Mouse (Mus musculus): Measurements from ENCODE around the gene Slc38a6. TPM values are rescaled to one million over a fixed set of nuclear protein-coding genes. Genes with fewer than 3 reads are reported as not detected.
A peak's percentile ranks its signal among the peaks of the same experiment; 100 is the strongest.

The Slc38a6 gene
- polyA plus RNA-seq, 1 experiment from 2014 or later: 15.3 TPM

GRCm38 (mm10) chr12:73341703-73342663 lies 55.4 kb downstream of the Slc38a6 start:
- 18% methylated on average over 14 of the region's 14 CpGs for WGBS
- ATAC-seq (ENCODE audit: insufficient number of reproducible peaks, insufficient read depth, low FRiP score, low TSS enrichment, low read depth): peak; percentile 57; the same call in 1 of the 2 replicates
- 0 out of 2 replicates have a peak overlapping the region, but pooled peaks have one; percentile 31 for H3K9ac ChIP-seq (replicated peaks)

GRCm38 (mm10) chr12:73344300-73344699 lies 57.7 kb downstream of the Slc38a6 start:
- ATAC-seq (ENCODE audit: insufficient number of reproducible peaks, insufficient read depth, low FRiP score, low TSS enrichment, low read depth): no peak
- no peak overlapping the region for H3K9ac ChIP-seq (replicated peaks)
- H3K27me3 ChIP-seq: peaks cover 16% of the 10 kb centered on the region; the same call in 1 of the 2 replicates
- WGBS: 95% methylated on average over 4 of the region's 4 CpGs
- no peak overlapping the region for H3K27ac ChIP-seq
- H3K4me1 ChIP-seq (replicated peaks): peaks cover 29% of the 10 kb centered on the region
- H3K36me3 ChIP-seq: peaks cover 13% of the 10 kb centered on the region
- no peaks in the 10 kb centered on the region for H3K9me3 ChIP-seq
- no peak overlapping the region for H3K4me2 ChIP-seq
- no peak overlapping the region for H3K4me3 ChIP-seq (replicated peaks)

More at GRCm38 (mm10) chr12:73341703-73342663, 55.4 kb downstream of the Slc38a6 start:
- Histone ChIP-seq H3K27me3 (peaks cover 12% of the 10 kb centered on the region; the same call in 1 of the 2 replicates), H3K27ac (peak overlapping the region; percentile 92), H3K4me2 (peak overlapping the region; percentile 20), H3K36me3 (peaks cover 13% of the 10 kb centered on the region), H3K4me3 (replicated peaks) (no peak overlapping the region), H3K9me3 (no peaks in the 10 kb centered on the region), H3K4me1 (replicated peaks) (peaks cover 41% of the 10 kb centered on the region)

- Histone ChIP-seq H3K27me3 (peaks cover 21% of the 10 kb centered on the region; the same call in 1 of the 2 replicates), H3K27ac (no peak overlapping the region; the same call in 1 of the 2 replicates), H3K4me1 (replicated peaks) (peaks cover 22% of the 10 kb centered on the region), H3K4me3 (replicated peaks) (no peak overlapping the region), H3K9me3 (no peaks in the 10 kb centered on the region), H3K4me2 (no peak overlapping the region), H3K9ac (replicated peaks) (no peak overlapping the region), H3K36me3 (peaks cover 13% of the 10 kb centered on the region)
- no peak for ATAC-seq (ENCODE audit: insufficient number of reproducible peaks, insufficient read depth, low FRiP score, low TSS enrichment, low read depth)
- 87% methylated on average over 12 of the region's 12 CpGs for WGBS
Observed at GRCm38 (mm10) chr12:73345157-73345556, 58.6 kb downstream of the Slc38a6 start.

GRCm38 (mm10) chr12:73347202-73347601 lies 60.6 kb downstream of the Slc38a6 start:
- WGBS: 88% methylated on average over 7 of the region's 7 CpGs
- Histone ChIP-seq H3K4me3 (replicated peaks) (no peak overlapping the region), H3K9ac (replicated peaks) (no peak overlapping the region), H3K4me2 (no peak overlapping the region), H3K9me3 (no peaks in the 10 kb centered on the region), H3K4me1 (replicated peaks) (peaks cover 25% of the 10 kb centered on the region), H3K27ac (no peak overlapping the region), H3K27me3 (peaks cover 21% of the 10 kb centered on the region; the same call in 1 of the 2 replicates), H3K36me3 (peaks cover 13% of the 10 kb centered on the region)
- no peak for ATAC-seq (ENCODE audit: insufficient number of reproducible peaks, insufficient read depth, low FRiP score, low TSS enrichment, low read depth)

- no peak overlapping the region for H3K9ac ChIP-seq (replicated peaks)
- WGBS: 37% methylated on average over 7 of the region's 7 CpGs
- 0 out of 2 replicates have a peak overlapping the region, but pooled peaks have one; percentile 27 for H3K4me2 ChIP-seq
- peaks cover 43% of the 10 kb centered on the region for H3K4me1 ChIP-seq (replicated peaks)
- H3K36me3 ChIP-seq: no peaks in the 10 kb centered on the region
- H3K27me3 ChIP-seq: peaks cover 14% of the 10 kb centered on the region; the same call in 1 of the 2 replicates
- peak overlapping the region; percentile 67; the same call in 1 of the 2 replicates for H3K27ac ChIP-seq
- no peaks in the 10 kb centered on the region for H3K9me3 ChIP-seq
- no peak overlapping the region for H3K4me3 ChIP-seq (replicated peaks)
- no peak for ATAC-seq (ENCODE audit: insufficient number of reproducible peaks, insufficient read depth, low FRiP score, low TSS enrichment, low read depth)
Observed at GRCm38 (mm10) chr12:73350466-73350865, 63.9 kb downstream of the Slc38a6 start.

GRCm38 (mm10) chr12:73350982-73351381 lies 64.4 kb downstream of the Slc38a6 start:
- peaks cover 46% of the 10 kb centered on the region for H3K4me1 ChIP-seq (replicated peaks)
- ATAC-seq (ENCODE audit: insufficient number of reproducible peaks, insufficient read depth, low FRiP score, low TSS enrichment, low read depth): no peak
- no peaks in the 10 kb centered on the region for H3K9me3 ChIP-seq
- peaks cover 13% of the 10 kb centered on the region; the same call in 1 of the 2 replicates for H3K27me3 ChIP-seq
- peak overlapping the region; percentile 67; the same call in 1 of the 2 replicates for H3K27ac ChIP-seq
- WGBS: 17% methylated on average over 9 of the region's 9 CpGs
- no peak overlapping the region for H3K9ac ChIP-seq (replicated peaks)
- peak overlapping the region; percentile 27; the same call in 1 of the 2 replicates for H3K4me2 ChIP-seq
- no peaks in the 10 kb centered on the region for H3K36me3 ChIP-seq
- no peak overlapping the region for H3K4me3 ChIP-seq (replicated peaks)

- Histone ChIP-seq H3K9me3 (no peaks in the 10 kb centered on the region), H3K36me3 (no peaks in the 10 kb centered on the region), H3K27me3 (peaks cover 11% of the 10 kb centered on the region; the same call in 1 of the 2 replicates), H3K4me1 (replicated peaks) (peaks cover 53% of the 10 kb centered on the region), H3K9ac (replicated peaks) (no peak overlapping the region), H3K4me3 (replicated peaks) (no peak overlapping the region), H3K27ac (no peak overlapping the region), H3K4me2 (no peak overlapping the region)
- 28% methylated on average over 14 of the region's 14 CpGs for WGBS
- no peak for ATAC-seq (ENCODE audit: insufficient number of reproducible peaks, insufficient read depth, low FRiP score, low TSS enrichment, low read depth)
Observed at GRCm38 (mm10) chr12:73351746-73352145, 65.2 kb downstream of the Slc38a6 start.

GRCm38 (mm10) chr12:73353362-73353761 lies 66.8 kb downstream of the Slc38a6 start:
- Histone ChIP-seq H3K4me1 (replicated peaks) (peaks cover 64% of the 10 kb centered on the region), H3K27ac (0 out of 2 replicates have a peak overlapping the region, but pooled peaks have one; percentile 17)
- no peak for ATAC-seq (ENCODE audit: insufficient number of reproducible peaks, insufficient read depth, low FRiP score, low TSS enrichment, low read depth)

GRCm38 (mm10) chr12:73354521-73354920 lies 67.9 kb downstream of the Slc38a6 start:
- H3K4me1 ChIP-seq (replicated peaks): peaks cover 64% of the 10 kb centered on the region
- WGBS: 46% methylated on average over 4 of the region's 4 CpGs

More at GRCm38 (mm10) chr12:73353362-73353761, 66.8 kb downstream of the Slc38a6 start:
- 81% methylated on average over 5 of the region's 5 CpGs for WGBS
- H3K9me3 ChIP-seq: no peaks in the 10 kb centered on the region
- H3K27me3 ChIP-seq: peaks cover 14% of the 10 kb centered on the region
- no peak overlapping the region for H3K9ac ChIP-seq (replicated peaks)
- H3K4me2 ChIP-seq: no peak overlapping the region
- H3K36me3 ChIP-seq: no peaks in the 10 kb centered on the region
- H3K4me3 ChIP-seq (replicated peaks): no peak overlapping the region

GRCm38 (mm10) chr12:73355084-73355775 lies 68.7 kb downstream of the Slc38a6 start:
- Histone ChIP-seq H3K4me3 (replicated peaks) (no peak overlapping the region), H3K4me1 (replicated peaks) (peaks cover 62% of the 10 kb centered on the region), H3K36me3 (no peaks in the 10 kb centered on the region), H3K9me3 (no peaks in the 10 kb centered on the region), H3K27ac (peak overlapping the region; percentile 53; the same call in 1 of the 2 replicates), H3K27me3 (peaks cover 14% of the 10 kb centered on the region), H3K9ac (replicated peaks) (no peak overlapping the region), H3K4me2 (no peak overlapping the region)
- WGBS: 11% methylated on average over 14 of the region's 14 CpGs
- ATAC-seq (ENCODE audit: insufficient number of reproducible peaks, insufficient read depth, low FRiP score, low TSS enrichment, low read depth): peak; percentile 41; the same call in 1 of the 2 replicates

More at GRCm38 (mm10) chr12:73354521-73354920, 67.9 kb downstream of the Slc38a6 start:
- Histone ChIP-seq H3K4me3 (replicated peaks) (no peak overlapping the region), H3K27me3 (peaks cover 10% of the 10 kb centered on the region), H3K9me3 (no peaks in the 10 kb centered on the region), H3K27ac (no peak overlapping the region), H3K36me3 (no peaks in the 10 kb centered on the region), H3K4me2 (no peak overlapping the region), H3K9ac (replicated peaks) (no peak overlapping the region)
- ATAC-seq (ENCODE audit: insufficient number of reproducible peaks, insufficient read depth, low FRiP score, low TSS enrichment, low read depth): no peak

Measured in limb, embryonic 12.5 days (tissue).